Mouse (Mus musculus) MEL (cell line): ENCODE measurements around the gene Xrcc6. TPM values are rescaled to one million over a fixed set of nuclear protein-coding genes. Genes with fewer than 3 reads are reported as not detected.
A peak's percentile ranks its signal among the peaks of the same experiment; 100 is the strongest.

ENCODE experiments used
- DNase-seq: peaks from one replicate; pipeline ENCODE4 v3.0.0; 2011; ENCODE audit warnings: low read depth, low spot score
- H3K27ac ChIP-seq: 2 replicates; pipeline ENCODE4 v1.5.1; 2012; ENCODE audit warnings: low read depth, mild to moderate bottlenecking, control low read depth, low read length, moderate library complexity; ENCODE audit not compliant: control insufficient read depth
- H3K27me3 ChIP-seq, 2 experiments: fragments of 150-350 bp in 1 of 2; sonication (generic) in 1 of 2; 2 replicates each; pipeline ENCODE4 v1.6.1; 2012; ENCODE audit warnings: low read length in 2 of 2, mild to moderate bottlenecking in 2 of 2, improper control_type of control experiment in 1 of 2, moderate library complexity in 1 of 2; ENCODE audit not compliant: insufficient read depth in 2 of 2, control insufficient read depth in 1 of 2
- H3K36me3 ChIP-seq, 2 experiments: 2 replicates each; pipeline ENCODE4 v1.6.1; 2012 to 2014; ENCODE audit warnings: low read length in 2 of 2, improper control_type of control experiment in 1 of 2, inconsistent platforms in 1 of 2, mild to moderate bottlenecking in 1 of 2; ENCODE audit not compliant: insufficient read depth in 2 of 2, control insufficient read depth in 1 of 2
- H3K4me1 ChIP-seq, 2 experiments: fragments of 150-350 bp in 1 of 2; sonication (generic) in 1 of 2; 2 replicates each; pipeline ENCODE4 v1.6.1; 2012; ENCODE audit warnings: low read length in 2 of 2, improper control_type of control experiment in 1 of 2, mild to moderate bottlenecking in 1 of 2; ENCODE audit not compliant: insufficient read depth in 2 of 2, control insufficient read depth in 1 of 2
- H3K4me3 ChIP-seq, 2 experiments: fragments of 150-350 bp in 1 of 2; sonication (generic) in 1 of 2; 2 replicates each; pipeline ENCODE4 v1.5.1; 2012; ENCODE audit warnings: low read depth in 2 of 2, low read length in 2 of 2, mild to moderate bottlenecking in 2 of 2, moderate library complexity in 2 of 2, control low read depth in 1 of 2, improper control_type of control experiment in 1 of 2; ENCODE audit not compliant: control insufficient read depth in 1 of 2, insufficient read depth in 1 of 2
- H3K79me2 ChIP-seq: 2 replicates; pipeline ENCODE4 v1.6.1; 2012; ENCODE audit warnings: mild to moderate bottlenecking, low read length, moderate library complexity; ENCODE audit not compliant: control insufficient read depth, poor library complexity, insufficient read depth
- H3K9ac ChIP-seq: 2 replicates; pipeline ENCODE4 v1.6.1; 2012; ENCODE audit warnings: low read depth, mild to moderate bottlenecking, control low read depth, low read length, moderate library complexity; ENCODE audit not compliant: control insufficient read depth, poor library complexity, severe bottlenecking
- H3K9me3 ChIP-seq: fragments of 150-350 bp; sonication (generic); replicated peaks from 2 replicates; pipeline ENCODE4 v1.6.1; 2012; ENCODE audit warnings: mild to moderate bottlenecking, low read length, improper control_type of control experiment, moderate library complexity; ENCODE audit not compliant: insufficient read depth
- BHLHE40 ChIP-seq: IDR thresholded peaks from 2 replicates; pipeline ENCODE4 v1.6.1; 2012; ENCODE audit warnings: low read depth, mild to moderate bottlenecking, inconsistent platforms, low read length, improper control_type of control experiment, borderline replicate concordance
- CHD2 ChIP-seq: IDR thresholded peaks from 2 replicates; pipeline ENCODE4 v1.6.1; 2011; ENCODE audit warnings: low read length, improper control_type of control experiment
- CTCF ChIP-seq, 3 experiments: IDR thresholded peaks in 2 of 3; conservative IDR thresholded peaks in 1 of 3; 2 replicates each; pipeline ENCODE4 v1.5.1; 2011 to 2012; ENCODE audit warnings: low read length in 3 of 3, low read depth in 2 of 3, mild to moderate bottlenecking in 2 of 3, improper control_type of control experiment in 1 of 3, inconsistent platforms in 1 of 3, mixed read lengths in 1 of 3, moderate library complexity in 1 of 3; ENCODE audit not compliant: control insufficient read depth in 1 of 3, insufficient read depth in 1 of 3, poor library complexity in 1 of 3, severe bottlenecking in 1 of 3
- ELF1 ChIP-seq: IDR thresholded peaks from 2 replicates; pipeline ENCODE4 v1.6.1; 2014; ENCODE audit warnings: low read depth, mild to moderate bottlenecking, inconsistent platforms, low read length, improper control_type of control experiment, moderate library complexity
- EP300 ChIP-seq, 2 experiments: IDR thresholded peaks; 2 replicates each; pipeline ENCODE4 v1.6.1; 2011; ENCODE audit warnings: improper control_type of control experiment in 2 of 2, low read length in 2 of 2, low read depth in 1 of 2, mild to moderate bottlenecking in 1 of 2
- ETS1 ChIP-seq: IDR thresholded peaks from 2 replicates; pipeline ENCODE4 v1.6.1; 2012; ENCODE audit warnings: low read depth, mild to moderate bottlenecking, inconsistent platforms, low read length, improper control_type of control experiment, moderate library complexity
- GATA1 ChIP-seq: IDR thresholded peaks from 2 replicates; pipeline ENCODE4 v1.6.1; 2011; ENCODE audit warnings: low read depth, low read length, improper control_type of control experiment
- KAT2A ChIP-seq: conservative IDR thresholded peaks from 2 replicates; pipeline ENCODE4 v1.6.1; 2012; ENCODE audit warnings: low read depth, low read length, improper control_type of control experiment, inconsistent platforms
- MAFK ChIP-seq: IDR thresholded peaks from 2 replicates; pipeline ENCODE4 v1.6.1; 2011; ENCODE audit warnings: low read depth, mild to moderate bottlenecking, low read length, improper control_type of control experiment, borderline replicate concordance
- MYB ChIP-seq: IDR thresholded peaks from 2 replicates; pipeline ENCODE4 v1.6.1; 2011; ENCODE audit warnings: mild to moderate bottlenecking, low read depth, low read length, improper control_type of control experiment
- MYC ChIP-seq: IDR thresholded peaks from 2 replicates; pipeline ENCODE4 v1.6.1; 2011; ENCODE audit warnings: low read depth, mild to moderate bottlenecking, low read length, improper control_type of control experiment, moderate library complexity
- POLR2AphosphoS2 ChIP-seq: IDR thresholded peaks from 2 replicates; pipeline ENCODE4 v1.6.1; 2011; ENCODE audit warnings: low read length, improper control_type of control experiment
- RAD21 ChIP-seq: IDR thresholded peaks from 2 replicates; pipeline ENCODE4 v1.6.1; 2011; ENCODE audit warnings: mild to moderate bottlenecking, low read depth, low read length, improper control_type of control experiment
- RCOR1 ChIP-seq: IDR thresholded peaks from 2 replicates; pipeline ENCODE4 v1.6.1; 2012; ENCODE audit warnings: low read depth, mild to moderate bottlenecking, inconsistent platforms, low read length, improper control_type of control experiment
- SIN3A ChIP-seq: IDR thresholded peaks from 2 replicates; pipeline ENCODE4 v1.6.1; 2012; ENCODE audit warnings: low read length, improper control_type of control experiment, inconsistent platforms
- SMC3 ChIP-seq: IDR thresholded peaks from 2 replicates; pipeline ENCODE4 v1.6.1; 2011; ENCODE audit warnings: low read depth, low read length, improper control_type of control experiment
- TAL1 ChIP-seq: IDR thresholded peaks from 2 replicates; pipeline ENCODE4 v1.6.1; 2012; ENCODE audit warnings: mild to moderate bottlenecking, inconsistent platforms, low read length, moderate library complexity, mixed read lengths
- TBP ChIP-seq: IDR thresholded peaks from 2 replicates; pipeline ENCODE4 v1.8.0; 2011; ENCODE audit warnings: low read depth, low read length, improper control_type of control experiment
- UBTF ChIP-seq: IDR thresholded peaks from 2 replicates; pipeline ENCODE4 v1.6.1; 2012; ENCODE audit warnings: low read depth, mild to moderate bottlenecking, inconsistent platforms, low read length, improper control_type of control experiment, moderate library complexity, borderline replicate concordance; ENCODE audit not compliant: insufficient read depth
- USF1 ChIP-seq: IDR thresholded peaks from 2 replicates; pipeline ENCODE4 v1.6.1; 2014; ENCODE audit warnings: low read depth, mild to moderate bottlenecking, inconsistent platforms, low read length, improper control_type of control experiment, moderate library complexity
- USF2 ChIP-seq, 2 experiments: IDR thresholded peaks; 2 replicates each; pipeline ENCODE4 v1.6.1; 2011 to 2012; ENCODE audit warnings: improper control_type of control experiment in 2 of 2, low read length in 2 of 2, borderline replicate concordance in 1 of 2, inconsistent platforms in 1 of 2, low read depth in 1 of 2, mild to moderate bottlenecking in 1 of 2; ENCODE audit not compliant: insufficient read depth in 1 of 2
- ZC3H11A ChIP-seq: IDR thresholded peaks from 2 replicates; pipeline ENCODE4 v1.6.1; 2012; ENCODE audit warnings: low read depth, mild to moderate bottlenecking, inconsistent platforms, low read length, improper control_type of control experiment
- ZKSCAN1 ChIP-seq: IDR thresholded peaks from 2 replicates; pipeline ENCODE4 v1.6.1; 2012; ENCODE audit warnings: low read depth, mild to moderate bottlenecking, inconsistent platforms, low read length, improper control_type of control experiment, moderate library complexity
- ZMIZ1 ChIP-seq: IDR thresholded peaks from 2 replicates; pipeline ENCODE4 v1.6.1; 2012; ENCODE audit warnings: low read depth, mild to moderate bottlenecking, inconsistent platforms, low read length, improper control_type of control experiment, moderate library complexity
- polyA plus RNA-seq, 2 experiments: library from polyadenylated mRNA; stranded (reverse) in 1 of 2; unstranded in 1 of 2; fragments of >175 nt in 1 of 2; fragments of >200 nt in 1 of 2; gene quantifications; 2 replicates each; pipeline versions ENCODE4 v1.2.1 to v1.2.4; 2012; ENCODE audit warnings: low replicate concordance in 2 of 2, low read depth in 1 of 2; ENCODE audit not compliant: insufficient read length in 2 of 2, insufficient read depth in 1 of 2, missing spikeins in 1 of 2
- total RNA-seq: library from RNA; depleted of rRNA; stranded (reverse); fragments of 300-350 nt; gene quantifications from 2 replicates; pipeline ENCODE4 v1.2.3, GENCODE M21; 2012; rRNA removed

The Xrcc6 gene
- 90.3 and 108 TPM in 2 replicates for total RNA-seq
- 100 to 1,000 TPM in 1 of 2 experiments, not detected in 1; 108 TPM for polyA plus RNA-seq

GRCm38 (mm10) chr15:81987646-81988045 lies at the start of gene Xrcc6:
TSS of gene Xrcc6 (plus strand) at chr15:81987835.
- peaks cover 0 to 6% of the 10 kb centered on the region in 2 experiments; a peak in 3 of 4 replicates for H3K36me3 ChIP-seq
- no peak for DNase-seq
- H3K9me3 ChIP-seq: no peaks in the 10 kb centered on the region
- H3K9ac ChIP-seq: no peak within 1 kb of the TSS
- no peaks in the 10 kb centered on the region for H3K27me3 ChIP-seq
- H3K4me3 ChIP-seq: no peak within 1 kb of the TSS
- no peak for TF ChIP-seq RCOR1
- no peak for TF ChIP-seq GATA1
- TF ChIP-seq UBTF: no peak
- no peak for TF ChIP-seq POLR2AphosphoS2
- no peak for TF ChIP-seq TAL1
- TF ChIP-seq USF1: no peak
- no peak for TF ChIP-seq MAFK
- TF ChIP-seq KAT2A: no peak
- no peak for TF ChIP-seq BHLHE40
- no peak for TF ChIP-seq MYB
- TF ChIP-seq TBP: no peak
- TF ChIP-seq SMC3: no peak
- TF ChIP-seq SIN3A: no peak
- TF ChIP-seq ZKSCAN1: no peak
- no peak for TF ChIP-seq MYC
- no peak for TF ChIP-seq ZC3H11A
- TF ChIP-seq ZMIZ1: no peak
- no peak for TF ChIP-seq EP300 (IDR thresholded peaks at IDR 0.05; ENCODE audit: low read depth in 1 of 2, low read length in 2 of 2)
- TF ChIP-seq CHD2: no peak
- no peak for TF ChIP-seq ETS1
- H3K27ac ChIP-seq: no peak within 1 kb of the TSS
- H3K79me2 ChIP-seq: no peaks in the 10 kb centered on the region
- H3K4me1 ChIP-seq: peaks cover 2 to 13% of the 10 kb centered on the region in 2 experiments

DNA sequence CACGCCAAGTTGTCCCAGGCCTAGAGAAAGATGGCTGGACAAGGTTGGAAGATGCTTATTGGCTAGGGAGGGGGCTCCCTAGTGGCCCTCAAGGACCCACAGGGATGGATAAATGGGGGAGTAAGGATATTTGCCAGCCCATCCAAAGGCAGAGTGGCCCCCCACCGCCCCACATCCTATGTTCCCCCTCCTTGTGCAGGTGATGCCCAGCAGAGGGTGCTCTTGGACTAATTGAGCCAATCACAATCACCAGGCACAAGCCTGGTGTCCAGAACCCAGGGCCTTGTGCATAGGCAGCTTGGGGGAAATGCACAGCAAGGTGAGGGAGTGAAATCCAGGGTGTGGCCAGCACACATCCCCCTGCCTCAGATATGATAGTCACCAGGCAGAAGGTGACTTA lies 49.4 kb upstream of the Xrcc6 start:
- H3K9me3 ChIP-seq: no peaks in the 10 kb centered on the region
- DNase-seq: peak; percentile 63
- peak; percentile 59 to 83 (median 79) for TF ChIP-seq CTCF (IDR thresholded peaks at IDR 0.05 in 2 of 3, conservative IDR thresholded peaks at IDR 0.05 in 1 of 3; ENCODE audit: control insufficient read depth in 1 of 3, insufficient read depth in 1 of 3, low read depth in 2 of 3, low read length in 3 of 3, poor library complexity in 1 of 3, severe bottlenecking in 1 of 3)
- TF ChIP-seq ZC3H11A: peak; percentile 70
- TF ChIP-seq RAD21: peak; percentile 84
- no peak for TF ChIP-seq ELF1
- TF ChIP-seq SMC3: peak; percentile 72
- no peak for TF ChIP-seq USF1
- TF ChIP-seq ZKSCAN1: no peak
- TF ChIP-seq USF2 (IDR thresholded peaks at IDR 0.05; ENCODE audit: borderline replicate concordance in 1 of 2, insufficient read depth in 1 of 2, low read depth in 1 of 2, low read length in 2 of 2): no peak
- TF ChIP-seq, all 39 proteins: peak for 4
- H3K4me3 ChIP-seq: no peak overlapping the region
- H3K27me3 ChIP-seq: no peaks in the 10 kb centered on the region
- H3K27ac ChIP-seq: no peak overlapping the region
- H3K36me3 ChIP-seq: no peaks in the 10 kb centered on the region
- no peak overlapping the region for H3K9ac ChIP-seq
- H3K79me2 ChIP-seq: no peaks in the 10 kb centered on the region
- peaks cover 0 to 5% of the 10 kb centered on the region in 2 experiments; a peak in 1 of 4 replicates for H3K4me1 ChIP-seq
